Mouse (Mus musculus) liver, adult 2 months (tissue): ENCODE measurements at regions not wholly inside any gene's neighbourhood (a gene's known extent, or its start where the extent isn't known, plus 50 kb on each side); places are given as distances from the start of the nearest gene placed in this dataset.
A peak's percentile ranks its signal among the peaks of the same experiment; 100 is the strongest.

ENCODE experiments used
- DNase-seq: peaks from one replicate; pipeline ENCODE4 v3.0.0-alpha.2; 2011; ENCODE audit warnings: low read depth, low spot score; ENCODE audit errors: extremely low read depth
- H3K27ac ChIP-seq: fragments of 200-500 bp; replicated peaks from 2 replicates; pipeline ENCODE4 v1.5.1; 2012; ENCODE audit warnings: low read depth, mild to moderate bottlenecking, control low read depth, inconsistent platforms, low read length; ENCODE audit not compliant: insufficient read depth
- H3K27me3 ChIP-seq: fragments of 200-500 bp; 2 replicates; pipeline ENCODE4 v1.6.1; 2012; ENCODE audit warnings: mild to moderate bottlenecking, moderate library complexity, low read length, inconsistent platforms; ENCODE audit not compliant: control insufficient read depth, insufficient read depth
- H3K36me3 ChIP-seq: fragments of 200-500 bp; 2 replicates; pipeline ENCODE4 v1.6.1; 2012; ENCODE audit warnings: low read length, inconsistent platforms; ENCODE audit not compliant: control insufficient read depth, insufficient read depth
- H3K4me1 ChIP-seq: fragments of 200-500 bp; 2 replicates; pipeline ENCODE4 v1.6.1; 2011; ENCODE audit warnings: low read length; ENCODE audit not compliant: control insufficient read depth, insufficient read depth
- H3K4me3 ChIP-seq: fragments of 200-500 bp; 2 replicates; pipeline ENCODE4 v1.5.1; 2011; ENCODE audit warnings: low read depth, mild to moderate bottlenecking, control low read depth, low read length, moderate library complexity; ENCODE audit not compliant: insufficient read depth
- H3K79me2 ChIP-seq: fragments of 200-500 bp; 2 replicates; pipeline ENCODE4 v1.6.1; 2012; ENCODE audit warnings: inconsistent platforms, mild to moderate bottlenecking, low read length, moderate library complexity; ENCODE audit not compliant: control insufficient read depth, insufficient read depth
- H3K9ac ChIP-seq: fragments of 200-500 bp; 2 replicates; pipeline ENCODE4 v1.6.1; 2012; ENCODE audit warnings: low read depth, mild to moderate bottlenecking, control low read depth, inconsistent platforms, low read length
- CTCF ChIP-seq: fragments of 200-500 bp; IDR thresholded peaks from 2 replicates; pipeline ENCODE4 v1.5.1; 2011; ENCODE audit warnings: low read depth, low read length, control low read depth
- POLR2A ChIP-seq: fragments of 200-500 bp; IDR thresholded peaks from 2 replicates; pipeline ENCODE4 v1.6.1; 2011; ENCODE audit warnings: low read length, control low read depth; ENCODE audit not compliant: insufficient read depth; ENCODE audit errors: extremely low read depth
- WGBS: fragments of 180-500 bp; shearing (Covaris S2); methylation state at CpG from one replicate; pipeline ENCODE4 v1.1.7; 2018; 5-methylcytosine and 5-hydroxymethylcytosine counted together

DNA sequence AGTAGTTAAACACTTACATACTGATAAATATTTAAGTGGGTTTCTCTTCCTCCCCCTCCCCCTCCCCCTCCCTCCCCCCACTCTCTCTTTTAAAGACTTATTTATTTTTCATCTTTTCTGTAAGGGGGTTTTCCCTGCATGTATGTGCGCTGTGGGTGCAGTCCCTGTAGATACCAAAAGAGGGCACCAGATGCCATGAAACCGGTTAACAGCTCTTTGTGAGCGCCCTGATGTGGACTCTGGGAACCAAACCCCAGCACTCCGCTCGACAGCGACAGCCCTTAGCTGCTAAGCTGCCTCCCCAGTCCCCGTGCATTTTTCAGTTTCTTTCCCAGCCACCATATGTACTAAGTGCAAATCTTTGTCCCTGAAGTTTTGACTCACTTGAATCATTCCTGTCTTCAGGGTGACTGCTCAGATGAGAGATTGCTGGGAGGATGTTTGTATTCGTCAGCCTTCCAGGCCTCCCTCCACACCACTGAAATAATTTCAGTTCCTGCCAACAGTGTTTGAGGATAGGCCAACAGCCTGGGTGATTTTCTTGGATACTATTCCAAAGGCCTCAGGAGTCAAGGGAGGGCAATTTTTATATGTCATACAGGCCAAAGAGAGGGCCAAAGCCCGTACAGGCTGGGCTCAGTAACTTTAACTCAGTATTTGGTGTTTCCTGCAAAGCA is 309.3 kb downstream of the Prdm2 start:
- Histone ChIP-seq H3K36me3 (no peaks in the 10 kb centered on the region), H3K4me1 (peaks cover 3% of the 10 kb centered on the region; the same call in 1 of the 2 replicates), H3K79me2 (no peaks in the 10 kb centered on the region), H3K27me3 (no peaks in the 10 kb centered on the region), H3K9ac (no peak overlapping the region), H3K4me3 (no peak overlapping the region), H3K27ac (no peak overlapping the region)
- peak; percentile 25 for DNase-seq
- 76% methylated on average over 9 of the region's 9 CpGs for WGBS
- TF ChIP-seq POLR2A (no peak), CTCF (no peak)

DNA sequence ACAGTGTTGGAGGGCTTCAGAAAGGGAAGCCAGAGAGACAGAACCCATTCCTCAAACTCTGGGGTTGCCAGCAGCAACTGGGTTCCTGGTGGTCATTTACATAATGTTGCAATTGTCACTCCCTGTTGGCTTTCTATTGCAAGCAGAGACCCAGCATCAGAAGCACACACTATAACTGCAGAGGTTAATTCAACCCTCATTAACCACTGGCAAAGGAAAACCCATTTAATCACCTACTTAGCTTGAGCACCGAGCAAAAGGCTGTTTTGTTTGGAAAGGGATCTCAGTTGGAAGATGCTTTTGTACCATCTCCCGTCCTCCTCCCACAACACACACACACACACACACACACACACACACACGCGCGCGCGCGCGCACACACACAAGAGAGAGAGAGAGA is 312.0 kb downstream of the Prdm2 start:
- Histone ChIP-seq H3K27me3 (no peaks in the 10 kb centered on the region), H3K27ac (no peak overlapping the region), H3K4me1 (peaks cover 3% of the 10 kb centered on the region; the same call in 1 of the 2 replicates), H3K36me3 (no peaks in the 10 kb centered on the region), H3K79me2 (no peaks in the 10 kb centered on the region), H3K4me3 (no peak overlapping the region), H3K9ac (no peak overlapping the region)
- TF ChIP-seq CTCF, result no peak
- no peak for TF ChIP-seq POLR2A
- no peak for DNase-seq
- WGBS, result 97% methylated on average over 9 of the region's 9 CpGs

DNA sequence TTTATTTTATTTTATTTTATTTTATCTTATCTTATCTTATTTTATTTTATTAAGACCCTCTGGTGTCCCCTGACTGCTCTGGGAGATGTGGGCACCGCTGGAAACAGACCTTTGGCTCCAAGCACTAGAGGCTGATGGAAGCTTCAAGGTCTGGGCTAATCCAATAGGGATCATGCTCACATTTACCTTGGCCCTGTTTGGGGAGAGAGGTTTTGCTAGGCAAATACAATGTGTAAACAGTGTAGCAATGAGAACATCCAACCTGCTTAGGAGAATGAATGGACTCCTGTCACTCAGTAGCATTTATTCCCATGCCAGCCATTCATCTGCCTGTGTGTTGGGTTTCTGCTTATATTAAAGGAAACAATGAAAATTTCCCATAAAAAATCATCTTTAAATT is 313.8 kb downstream of the Prdm2 start:
- 13% methylated on average over 1 of the region's 1 CpGs for WGBS
- Histone ChIP-seq H3K4me1 (peaks cover 3% of the 10 kb centered on the region; the same call in 1 of the 2 replicates), H3K27me3 (no peaks in the 10 kb centered on the region), H3K27ac (no peak overlapping the region), H3K4me3 (no peak overlapping the region), H3K9ac (no peak overlapping the region), H3K36me3 (no peaks in the 10 kb centered on the region), H3K79me2 (no peaks in the 10 kb centered on the region)
- peak; percentile 96 for DNase-seq
- TF ChIP-seq POLR2A (no peak), CTCF (no peak)

DNA sequence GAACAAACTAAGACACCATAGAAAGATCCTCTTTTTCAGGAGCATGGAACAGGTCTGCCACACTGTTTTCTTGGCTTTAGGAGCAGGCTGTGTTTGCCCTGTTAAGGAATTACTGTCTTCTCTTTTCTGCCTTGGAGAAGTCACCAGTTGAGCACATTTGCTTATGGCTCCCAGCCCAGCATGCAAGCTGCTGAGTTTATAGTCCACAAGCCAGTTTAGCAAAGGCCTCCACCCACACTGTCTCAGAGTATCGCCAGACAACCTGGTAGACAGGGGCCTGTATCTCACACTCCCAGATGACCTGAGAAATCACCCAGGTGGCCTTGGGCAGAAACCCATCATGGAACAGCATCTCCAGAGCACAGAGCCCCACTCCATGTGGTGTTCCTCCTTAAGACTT is 322.1 kb downstream of the Prdm2 start:
- TF ChIP-seq CTCF (no peak), POLR2A (no peak)
- 91% methylated on average over 1 of the region's 1 CpGs for WGBS

DNA sequence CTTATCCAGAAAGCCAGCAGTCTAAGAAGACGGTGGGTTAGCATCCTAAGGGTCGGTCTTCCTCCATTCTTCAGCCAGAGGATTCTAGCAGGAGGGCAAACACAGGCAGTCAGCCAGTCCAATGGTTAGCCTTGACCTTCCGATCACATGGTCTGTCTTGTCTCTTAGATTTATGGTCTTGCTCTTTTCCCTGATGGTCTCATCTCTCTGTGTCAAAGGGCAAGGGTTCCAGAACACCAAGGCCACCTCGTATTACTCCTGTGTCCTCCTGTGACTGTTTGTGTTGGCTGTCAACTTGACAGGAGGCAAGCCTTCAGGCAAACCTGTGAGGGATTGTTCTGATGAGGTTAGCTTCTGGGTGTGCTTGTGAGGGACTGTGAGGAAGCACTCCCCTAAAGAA is 323.9 kb downstream of the Prdm2 start:
- TF ChIP-seq POLR2A (no peak), CTCF (no peak)
- WGBS, result 57% methylated on average over 4 of the region's 4 CpGs
- Histone ChIP-seq H3K79me2 (no peaks in the 10 kb centered on the region), H3K27me3 (no peaks in the 10 kb centered on the region), H3K36me3 (no peaks in the 10 kb centered on the region), H3K4me1 (no peaks in the 10 kb centered on the region), H3K4me3 (no peak overlapping the region), H3K9ac (no peak overlapping the region), H3K27ac (no peak overlapping the region)
- no peak for DNase-seq

More for the DNA sequence above, 322.1 kb downstream of the Prdm2 start:
- H3K9ac ChIP-seq, result no peak overlapping the region
- H3K4me1 ChIP-seq, result no peaks in the 10 kb centered on the region
- DNase-seq, result no peak
- H3K27me3 ChIP-seq, result no peaks in the 10 kb centered on the region
- H3K27ac ChIP-seq, result no peak overlapping the region
- no peaks in the 10 kb centered on the region for H3K79me2 ChIP-seq
- no peak overlapping the region for H3K4me3 ChIP-seq
- no peaks in the 10 kb centered on the region for H3K36me3 ChIP-seq

DNA sequence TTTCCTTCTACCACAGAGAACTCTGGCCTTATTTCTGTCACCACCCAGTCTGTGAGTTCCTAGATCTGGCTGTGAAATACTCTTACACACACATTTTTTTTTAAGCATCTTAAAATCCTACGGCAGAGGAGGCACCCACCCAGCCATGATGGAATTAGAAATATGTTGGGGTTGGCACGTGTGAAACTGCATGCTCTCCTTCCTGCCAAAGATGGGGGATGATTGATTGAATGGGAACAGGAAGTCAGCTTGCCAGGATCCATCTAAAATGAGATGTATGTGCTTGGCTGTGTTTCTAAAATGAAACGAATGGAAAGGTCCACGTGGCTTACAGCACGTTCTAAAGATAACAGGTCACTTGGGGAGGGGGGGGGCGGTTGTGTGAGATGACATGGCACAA is 324.9 kb downstream of the Prdm2 start:
- WGBS, result 56% methylated on average over 6 of the region's 6 CpGs
- H3K36me3 ChIP-seq, result no peaks in the 10 kb centered on the region
- TF ChIP-seq CTCF (no peak), POLR2A (no peak)

More for the DNA sequence above, 324.9 kb downstream of the Prdm2 start:
- DNase-seq, result no peak
- no peaks in the 10 kb centered on the region for H3K27me3 ChIP-seq
- no peaks in the 10 kb centered on the region for H3K4me1 ChIP-seq
- H3K27ac ChIP-seq, result no peak overlapping the region
- H3K79me2 ChIP-seq, result no peaks in the 10 kb centered on the region
- no peak overlapping the region for H3K9ac ChIP-seq
- H3K4me3 ChIP-seq, result no peak overlapping the region
